Mouse (Mus musculus): ENCODE results near the gene Gm9603. TPM values are rescaled to one million over a fixed set of nuclear protein-coding genes. Genes with fewer than 3 reads are reported as not detected.

Gm9603 gene
- not detected for polyA plus RNA-seq (2017; shearing (Covaris generic))

DNA sequence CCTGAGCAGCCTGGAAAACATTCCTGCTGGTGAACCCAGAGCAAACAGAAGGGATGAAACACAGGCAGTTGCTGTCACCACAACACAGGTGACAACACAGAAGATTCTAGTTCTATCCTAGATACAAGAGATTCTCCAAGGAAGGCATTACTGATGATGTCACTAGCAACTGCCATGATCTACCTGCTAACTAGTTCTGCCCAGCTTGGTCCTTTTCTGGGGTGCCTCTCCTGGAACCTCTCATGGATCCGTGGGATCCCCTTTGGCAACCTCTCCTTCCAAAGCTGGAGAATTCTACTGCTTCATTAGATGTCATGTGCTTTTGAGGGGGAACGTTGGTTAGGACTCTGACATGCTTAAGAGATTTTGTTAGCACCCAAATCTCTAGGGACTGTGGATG is at the start of gene Gm9603:
Gm9603 (minus strand) TSS at position 101 of the 400 bp plus-strand sequence.

GRCm38 (mm10) chr14:5632928-5633327 is 54.3 kb downstream of the Gm9603 start, which contains the start of gene Gm8265:
Gene Gm8265, minus strand, starts transcription at chr14:5633028.

Other genes with a start within 250 kb of the Gm9603 start
- gene Gm3194, start 232.0 kb downstream of the Gm9603 start, polyA plus RNA-seq (2017; shearing (Covaris generic)) = 1 to 10 TPM in 1 of 2 experiments, under 1 TPM in 1; 0.35 to 1.1 TPM
- gene Gm8246, start 209.6 kb downstream of the Gm9603 start, polyA plus RNA-seq (2017; shearing (Covaris generic)) = not detected
- gene Gm3187, start 203.2 kb downstream of the Gm9603 start, polyA plus RNA-seq (2017; shearing (Covaris generic)) = not detected
- 1 to 10 TPM; 1.8 to 3.4 TPM for gene Gm3488, start 185.8 kb downstream of the Gm9603 start, polyA plus RNA-seq (2017; shearing (Covaris generic))
- under 1 TPM in 1 of 2 experiments, not detected in 1; 0.64 TPM for gene Gm3532, start 149.0 kb downstream of the Gm9603 start, polyA plus RNA-seq (2017; shearing (Covaris generic))
- gene Gm8265, start 54.4 kb downstream of the Gm9603 start, polyA plus RNA-seq (2017; shearing (Covaris generic)) = not detected
- gene Gm3373, start 54.1 kb upstream of the Gm9603 start, polyA plus RNA-seq (2017; shearing (Covaris generic)) = 1 to 10 TPM in 1 of 2 experiments, under 1 TPM in 1; 0.42 to 1.9 TPM
- gene Gm3383, start 120.5 kb upstream of the Gm9603 start, polyA plus RNA-seq (2017; shearing (Covaris generic)) = 1 to 10 TPM; 1.3 to 1.7 TPM
- gene Gm3424, start 142.9 kb upstream of the Gm9603 start, polyA plus RNA-seq (2017; shearing (Covaris generic)) = not detected
- under 1 TPM; 0.12 to 0.53 TPM for gene Gm8237, start 192.9 kb upstream of the Gm9603 start, polyA plus RNA-seq (2017; shearing (Covaris generic))

Data from activated CD4-positive, CD25-positive, alpha-beta regulatory T cell (primary cell).